Mouse (Mus musculus) hindbrain, postnatal 0 days (tissue): ENCODE data around the gene Tspan5. TPM values are rescaled to one million over a fixed set of nuclear protein-coding genes. Genes with fewer than 3 reads are reported as not detected.

Experiments used
- ATAC-seq: fragments of 200-750 bp; cut with Nextera tagmentation; 2 replicates; pipeline ENCODE4 v1.8.0; 2017; ENCODE audit warnings: mild to moderate bottlenecking, moderate TSS enrichment, moderate library complexity
- DNase-seq: peaks from one replicate; pipeline ENCODE4 v3.0.0-alpha.2; 2015; ENCODE audit warnings: low spot score
- H3K27ac ChIP-seq: fragments of 300-500 bp; sonication (generic); 2 replicates; pipeline ENCODE4 v1.5.1; 2014; ENCODE audit warnings: mild to moderate bottlenecking
- H3K27me3 ChIP-seq: fragments of 300-500 bp; sonication (generic); 2 replicates; pipeline ENCODE4 v1.6.1; 2014; ENCODE audit warnings: low read length, mixed read lengths; ENCODE audit not compliant: insufficient read depth
- H3K36me3 ChIP-seq: fragments of 300-500 bp; sonication (generic); 2 replicates; pipeline ENCODE4 v1.6.1; 2014; ENCODE audit warnings: low read length, mixed read lengths; ENCODE audit not compliant: insufficient read depth
- H3K4me1 ChIP-seq: fragments of 300-500 bp; sonication (generic); 2 replicates; pipeline ENCODE4 v1.6.1; 2014; ENCODE audit warnings: antibody characterized with exemption, low read length, mixed read lengths; ENCODE audit not compliant: insufficient read depth
- H3K4me2 ChIP-seq: fragments of 300-500 bp; sonication (generic); 2 replicates; pipeline ENCODE4 v1.6.1; 2014; ENCODE audit warnings: low read depth, mild to moderate bottlenecking, low read length, moderate library complexity, mixed read lengths
- H3K4me3 ChIP-seq: fragments of 300-500 bp; sonication (generic); 2 replicates; pipeline ENCODE4 v1.5.1; 2014; ENCODE audit warnings: low read length
- H3K9ac ChIP-seq: fragments of 300-500 bp; sonication (generic); replicated peaks from 2 replicates; pipeline ENCODE4 v1.6.1; 2014; ENCODE audit warnings: mild to moderate bottlenecking, low read length, moderate library complexity, mixed read lengths
- H3K9me3 ChIP-seq: fragments of 300-500 bp; sonication (generic); 2 replicates; pipeline ENCODE4 v1.6.1; 2016; ENCODE audit warnings: low read length, mixed read lengths
- CTCF ChIP-seq: IDR thresholded peaks from 2 replicates; pipeline ENCODE4 v1.5.1; 2016; ENCODE audit warnings: antibody characterized with exemption, control low read depth, low read depth
- WGBS: fragments of 180-500 bp; shearing (Covaris S2); extraction: QIAGEN DNeasy Blood & Tissue Kit; methylation state at CpG from one replicate; pipeline ENCODE4 v1.1.7; 2014; 5-methylcytosine and 5-hydroxymethylcytosine counted together
- polyA plus RNA-seq: library from polyadenylated mRNA; unstranded; fragments of >200 nt; fragmentation: Nextera tagmentation; extraction: Ambion mirVana; gene quantifications from 2 replicates; pipeline ENCODE4 v1.2.1, GENCODE M21; 2015
- total RNA-seq: library from RNA; depleted of rRNA; stranded (reverse); fragments of >200 nt; gene quantifications from 2 replicates; pipeline ENCODE4 v1.2.3, GENCODE M21; 2014

The Tspan5 gene
- total and polyA plus RNA-seq, 2 experiments from 2014 or later, result 86.0 to 135 TPM

- Histone ChIP-seq H3K9ac (no peak overlapping the region), H3K4me1 (no peaks in the 10 kb centered on the region), H3K4me2 (no peak overlapping the region), H3K27me3 (no peaks in the 10 kb centered on the region), H3K9me3 (no peaks in the 10 kb centered on the region), H3K36me3 (no peaks in the 10 kb centered on the region), H3K27ac (no peak overlapping the region), H3K4me3 (no peak overlapping the region)
- 90% methylated on average over 3 of the region's 3 CpGs for WGBS
- ATAC-seq, result no peak
- DNase-seq, result no peak
- no peak for TF ChIP-seq CTCF
Observed at GRCm38 (mm10) chr3:138728840-138729239, 13.2 kb upstream of the Tspan5 start.

- DNase-seq, result no peak
- no peaks in the 10 kb centered on the region for H3K36me3 ChIP-seq
- no peak overlapping the region for H3K4me3 ChIP-seq
- no peak overlapping the region for H3K4me2 ChIP-seq
- H3K9me3 ChIP-seq, result no peaks in the 10 kb centered on the region
- WGBS, result 69% methylated on average over 3 of the region's 3 CpGs
- no peak overlapping the region for H3K27ac ChIP-seq
- H3K4me1 ChIP-seq, result no peaks in the 10 kb centered on the region
- no peak for ATAC-seq
- TF ChIP-seq CTCF, result no peak
- no peak overlapping the region for H3K9ac ChIP-seq
- no peaks in the 10 kb centered on the region for H3K27me3 ChIP-seq
Observed at GRCm38 (mm10) chr3:138730812-138731211, 11.2 kb upstream of the Tspan5 start.

GRCm38 (mm10) chr3:138735760-138736159 is 6.2 kb upstream of the Tspan5 start:
- H3K9me3 ChIP-seq, result no peaks in the 10 kb centered on the region
- no peak overlapping the region for H3K27ac ChIP-seq
- H3K9ac ChIP-seq, result no peak overlapping the region
- no peak for TF ChIP-seq CTCF
- DNase-seq (no peak), ATAC-seq (no peak)
- no peak overlapping the region for H3K4me2 ChIP-seq
- 81% methylated on average over 5 of the region's 5 CpGs for WGBS
- no peaks in the 10 kb centered on the region for H3K4me1 ChIP-seq
- no peaks in the 10 kb centered on the region for H3K27me3 ChIP-seq
- H3K4me3 ChIP-seq, result no peak overlapping the region
- no peaks in the 10 kb centered on the region for H3K36me3 ChIP-seq

- Histone ChIP-seq H3K27me3 (no peaks in the 10 kb centered on the region), H3K9me3 (no peaks in the 10 kb centered on the region), H3K4me1 (peaks cover 11% of the 10 kb centered on the region), H3K27ac (no peak overlapping the region), H3K36me3 (no peaks in the 10 kb centered on the region), H3K4me2 (no peak overlapping the region), H3K9ac (no peak overlapping the region), H3K4me3 (no peak overlapping the region)
- DNase-seq (no peak), ATAC-seq (no peak)
- WGBS, result 83% methylated on average over 4 of the region's 4 CpGs
- TF ChIP-seq CTCF, result no peak
Observed at GRCm38 (mm10) chr3:138739150-138739700, 2.8 kb upstream of the Tspan5 start.

- 85% methylated on average over 3 of the region's 3 CpGs for whole genome bisulfite sequencing
- H3K9ac ChIP-seq, result no peak overlapping the region
- ATAC-seq (no peak), DNase-seq (no peak)
- H3K4me2 ChIP-seq, result no peak overlapping the region
- H3K27ac ChIP-seq, result no peak overlapping the region
- no peaks in the 10 kb centered on the region for H3K36me3 ChIP-seq
- no peak for TF ChIP-seq CTCF
- H3K27me3 ChIP-seq, result no peaks in the 10 kb centered on the region
- no peaks in the 10 kb centered on the region for H3K9me3 ChIP-seq
- no peak overlapping the region for H3K4me3 ChIP-seq
- peaks cover 20% of the 10 kb centered on the region for H3K4me1 ChIP-seq
Observed at GRCm38 (mm10) chr3:138740291-138740690, 1.7 kb upstream of the Tspan5 start.

- H3K4me1 ChIP-seq, result peaks cover 21% of the 10 kb centered on the region
- no peaks in the 10 kb centered on the region for H3K36me3 ChIP-seq
- H3K4me3 ChIP-seq, result peak overlapping the region; percentile 94
- H3K27ac ChIP-seq, result peak overlapping the region; percentile 88; the same call in 1 of the 2 replicates
- no peaks in the 10 kb centered on the region for H3K9me3 ChIP-seq
- H3K4me2 ChIP-seq, result peak overlapping the region; percentile 57
- ATAC-seq (no peak), DNase-seq (no peak)
- no peaks in the 10 kb centered on the region for H3K27me3 ChIP-seq
- no peak for TF ChIP-seq CTCF
- peak overlapping the region; percentile 77; the same call in 1 of the 2 replicates for H3K9ac ChIP-seq
- 68% methylated on average over 8 of the region's 8 CpGs for WGBS
Observed at GRCm38 (mm10) chr3:138740843-138741540, 1.0 kb upstream of the Tspan5 start.

GRCm38 (mm10) chr3:138742566-138742930 is 553 bp downstream of the Tspan5 start:
- Histone ChIP-seq H3K4me2 (peak overlapping the region; percentile 57), H3K36me3 (no peaks in the 10 kb centered on the region), H3K27ac (peak overlapping the region; percentile 88), H3K9ac (peak overlapping the region; percentile 77), H3K4me1 (peaks cover 23% of the 10 kb centered on the region), H3K9me3 (no peaks in the 10 kb centered on the region), H3K4me3 (peak overlapping the region; percentile 94), H3K27me3 (no peaks in the 10 kb centered on the region)
- WGBS, result 0% methylated on average over 23 of the region's 23 CpGs
- ATAC-seq (peak; percentile 3; the same call in 1 of the 2 replicates), DNase-seq (no peak)
- no peak for TF ChIP-seq CTCF
